Mouse (Mus musculus) embryonic facial prominence, embryonic 15.5 days (tissue): ENCODE data around the gene Rars2. TPM values are rescaled to one million over a fixed set of nuclear protein-coding genes. Genes with fewer than 3 reads are reported as not detected.
A peak's percentile ranks its signal among the peaks of the same experiment; 100 is the strongest.

ENCODE experiments used
- ATAC-seq: fragments of 200-750 bp; cut with Nextera tagmentation; 2 replicates; pipeline ENCODE4 v1.8.0; 2017; ENCODE audit warnings: low read depth, moderate TSS enrichment; ENCODE audit not compliant: insufficient number of reproducible peaks, low FRiP score, low TSS enrichment
- H3K27ac ChIP-seq: fragments of 300-500 bp; sonication (generic); replicated peaks from 2 replicates; pipeline ENCODE4 v1.5.1; 2015; ENCODE audit warnings: mild to moderate bottlenecking, inconsistent platforms
- H3K27me3 ChIP-seq: fragments of 300-500 bp; sonication (generic); 2 replicates; pipeline ENCODE4 v1.6.1; 2015; ENCODE audit warnings: inconsistent platforms
- H3K36me3 ChIP-seq: fragments of 300-500 bp; sonication (generic); 2 replicates; pipeline ENCODE4 v1.6.1; 2015; ENCODE audit warnings: mild to moderate bottlenecking, inconsistent platforms
- H3K4me1 ChIP-seq: fragments of 300-500 bp; sonication (generic); 2 replicates; pipeline ENCODE4 v1.6.1; 2015; ENCODE audit warnings: inconsistent platforms
- H3K4me2 ChIP-seq: fragments of 300-500 bp; sonication (generic); replicated peaks from 2 replicates; pipeline ENCODE4 v1.6.1; 2015; ENCODE audit warnings: mild to moderate bottlenecking, inconsistent platforms
- H3K4me3 ChIP-seq: fragments of 300-500 bp; sonication (generic); replicated peaks from 2 replicates; pipeline ENCODE4 v1.5.1; 2015; ENCODE audit warnings: mild to moderate bottlenecking, inconsistent platforms
- H3K9ac ChIP-seq: fragments of 300-500 bp; sonication (generic); 2 replicates; pipeline ENCODE4 v1.6.1; 2015; ENCODE audit warnings: inconsistent platforms
- H3K9me3 ChIP-seq: fragments of 300-500 bp; sonication (generic); replicated peaks from 2 replicates; pipeline ENCODE4 v1.6.1; 2016; ENCODE audit warnings: inconsistent platforms
- WGBS: fragments of 180-500 bp; shearing (Covaris S2); methylation state at CpG from one replicate; pipeline ENCODE4 v1.1.7; 2015; 5-methylcytosine and 5-hydroxymethylcytosine counted together
- polyA plus RNA-seq: library from polyadenylated mRNA; unstranded; fragments of >200 nt; fragmentation: Nextera tagmentation; extraction: Ambion mirVana; gene quantifications from 2 replicates; pipeline ENCODE4 v1.2.1, GENCODE M21; 2015

The Rars2 gene
- polyA plus RNA-seq, 1 experiment from 2014 or later = 60.7 TPM

DNA sequence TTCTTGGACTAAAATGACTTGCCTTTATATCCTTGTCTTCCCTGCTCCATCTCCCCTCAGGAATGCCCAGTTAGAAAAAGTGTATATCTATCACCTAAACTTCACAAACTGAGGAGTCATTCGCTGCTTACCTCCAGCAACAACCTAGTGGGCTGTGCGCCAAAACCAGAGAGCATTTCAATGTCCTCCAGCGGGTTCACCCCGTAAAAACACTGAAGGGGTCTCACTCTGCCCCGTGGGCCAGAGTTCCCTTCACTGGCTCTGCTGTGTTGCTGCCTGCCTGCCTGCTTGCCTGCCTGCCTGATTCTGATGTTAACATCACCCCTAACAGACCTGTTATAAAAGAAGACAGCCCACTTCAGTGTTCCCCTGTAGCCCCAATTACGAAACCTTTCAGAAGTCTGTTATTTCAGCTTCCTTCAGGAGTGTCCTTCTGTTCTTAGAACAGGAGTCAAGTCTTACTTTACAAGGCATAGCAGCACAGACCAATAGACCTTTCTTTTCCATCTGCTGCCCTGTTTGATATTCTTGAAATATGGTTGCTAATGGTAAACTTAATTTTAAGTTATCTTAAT lies 1.1 kb upstream of the Rars2 start:
- Histone ChIP-seq H3K9me3 (no peaks in the 10 kb centered on the region), H3K9ac (peak overlapping the region; percentile 92), H3K36me3 (peaks cover 11% of the 10 kb centered on the region; the same call in 1 of the 2 replicates), H3K4me2 (peak overlapping the region; percentile 81), H3K4me3 (peak overlapping the region; percentile 89), H3K27me3 (no peaks in the 10 kb centered on the region), H3K4me1 (peaks cover 25% of the 10 kb centered on the region), H3K27ac (peak overlapping the region; percentile 93; the same call in 1 of the 2 replicates)
- no peak for ATAC-seq
- 49% methylated on average over 6 of the region's 6 CpGs for WGBS

DNA sequence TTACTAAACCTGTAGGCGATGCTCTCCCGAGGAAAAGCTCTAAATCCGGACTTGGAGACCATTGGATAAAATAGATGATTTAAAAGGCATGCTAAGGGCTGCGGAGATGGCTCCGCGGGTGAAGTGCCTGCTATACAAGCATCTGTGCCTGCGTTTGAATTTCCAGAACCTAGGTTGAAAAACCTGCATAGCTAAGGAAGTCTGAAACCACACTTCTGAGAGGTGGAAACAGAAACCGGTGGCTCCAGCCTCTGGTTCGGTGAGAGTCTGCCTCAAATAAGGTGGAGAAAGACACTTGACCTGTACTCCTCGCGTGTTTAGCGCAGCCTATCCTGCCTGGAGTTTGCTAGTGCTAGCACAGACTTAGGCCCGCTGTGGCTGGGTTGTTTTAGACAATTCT lies 546 bp downstream of the Rars2 start:
- H3K27me3 ChIP-seq = no peaks in the 10 kb centered on the region
- no peaks in the 10 kb centered on the region for H3K36me3 ChIP-seq
- H3K4me1 ChIP-seq = peaks cover 25% of the 10 kb centered on the region
- H3K4me2 ChIP-seq = peak overlapping the region; percentile 81
- WGBS = 2% methylated on average over 13 of the region's 13 CpGs
- ATAC-seq = no peak
- H3K9me3 ChIP-seq = no peaks in the 10 kb centered on the region
- peak overlapping the region; percentile 93 for H3K27ac ChIP-seq
- peak overlapping the region; percentile 92 for H3K9ac ChIP-seq
- peak overlapping the region; percentile 89 for H3K4me3 ChIP-seq

DNA sequence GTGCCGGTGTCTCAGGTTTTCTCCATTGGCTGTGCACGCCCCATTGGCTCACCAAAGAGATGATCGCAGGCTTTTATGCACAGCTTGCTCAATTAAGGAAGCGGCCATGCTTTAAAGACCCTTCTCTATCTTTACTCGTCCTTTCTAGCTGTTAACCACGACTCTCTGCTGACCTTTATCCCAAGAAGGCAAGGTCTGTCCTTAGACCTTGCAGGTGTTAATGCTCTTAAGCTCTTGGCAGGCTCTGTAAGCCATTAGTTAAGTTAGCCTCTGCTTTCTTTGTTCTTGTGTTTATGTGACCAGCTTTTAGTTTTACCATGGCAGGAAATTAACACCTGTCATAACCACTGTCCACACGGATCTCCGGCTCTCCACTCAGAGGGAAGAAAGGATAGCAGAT lies 1.4 kb downstream of the Rars2 start:
- WGBS = 71% methylated on average over 8 of the region's 8 CpGs
- H3K36me3 ChIP-seq = no peaks in the 10 kb centered on the region
- H3K27ac ChIP-seq = no peak overlapping the region
- H3K9me3 ChIP-seq = no peaks in the 10 kb centered on the region
- H3K9ac ChIP-seq = no peak overlapping the region
- peak overlapping the region; percentile 89 for H3K4me3 ChIP-seq
- peak overlapping the region; percentile 81 for H3K4me2 ChIP-seq
- peaks cover 25% of the 10 kb centered on the region for H3K4me1 ChIP-seq
- no peaks in the 10 kb centered on the region for H3K27me3 ChIP-seq
- ATAC-seq = no peak

DNA sequence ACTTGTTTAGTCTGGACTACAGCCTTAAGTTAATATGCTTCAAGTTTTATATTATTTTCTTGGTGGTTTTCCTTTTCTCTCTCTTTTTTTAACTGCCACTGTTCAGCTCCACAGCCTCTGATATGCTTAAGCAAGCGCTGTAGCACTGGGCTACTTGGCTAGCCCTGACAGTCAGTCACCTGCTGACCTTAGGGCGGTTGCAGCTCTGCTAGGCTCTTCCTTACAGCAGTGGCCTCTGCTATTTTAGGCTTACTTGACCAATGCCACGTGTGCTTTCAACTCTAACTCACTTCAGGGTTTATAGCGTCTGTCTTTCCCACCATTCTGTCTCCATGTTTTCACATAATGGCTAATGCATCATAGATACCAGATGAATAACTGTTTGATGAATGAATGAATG lies 10.8 kb downstream of the Rars2 start:
- H3K27me3 ChIP-seq = no peaks in the 10 kb centered on the region
- ATAC-seq = no peak
- no peak overlapping the region for H3K27ac ChIP-seq
- H3K4me2 ChIP-seq = no peak overlapping the region
- peaks cover 26% of the 10 kb centered on the region; the same call in 1 of the 2 replicates for H3K36me3 ChIP-seq
- WGBS = 87% methylated on average over 4 of the region's 4 CpGs
- H3K9ac ChIP-seq = no peak overlapping the region
- no peaks in the 10 kb centered on the region for H3K4me1 ChIP-seq
- H3K4me3 ChIP-seq = no peak overlapping the region
- H3K9me3 ChIP-seq = no peaks in the 10 kb centered on the region

DNA sequence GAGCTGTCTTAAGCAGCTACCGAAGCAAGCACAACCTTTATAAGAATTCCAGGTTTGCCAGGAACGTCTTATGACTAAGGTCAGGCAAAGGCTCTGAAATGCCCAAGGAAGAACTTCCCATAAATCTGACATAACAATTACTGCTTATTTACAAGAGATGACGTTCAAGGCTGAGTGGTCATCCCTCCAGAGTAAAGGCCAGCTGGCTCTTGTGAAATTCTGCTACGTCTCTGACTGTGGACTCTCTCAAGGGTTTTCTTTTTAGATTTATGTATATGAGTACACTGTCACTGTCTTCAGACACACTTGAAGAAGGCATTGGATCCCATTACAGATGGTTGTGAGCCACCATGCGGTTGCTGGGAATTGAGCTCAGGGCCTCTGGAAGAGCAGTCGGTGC lies 11.6 kb downstream of the Rars2 start:
- H3K4me3 ChIP-seq = no peak overlapping the region
- no peaks in the 10 kb centered on the region for H3K4me1 ChIP-seq
- H3K9ac ChIP-seq = no peak overlapping the region
- 87% methylated on average over 6 of the region's 6 CpGs for WGBS
- no peak overlapping the region for H3K27ac ChIP-seq
- H3K4me2 ChIP-seq = no peak overlapping the region
- H3K9me3 ChIP-seq = no peaks in the 10 kb centered on the region
- peaks cover 28% of the 10 kb centered on the region for H3K36me3 ChIP-seq
- ATAC-seq = no peak
- no peaks in the 10 kb centered on the region for H3K27me3 ChIP-seq

GRCm38 (mm10) chr4:34629956-34630355 lies 15.2 kb downstream of the Rars2 start:
- no peak overlapping the region for H3K4me2 ChIP-seq
- no peak for ATAC-seq
- peaks cover 23% of the 10 kb centered on the region for H3K36me3 ChIP-seq

DNA sequence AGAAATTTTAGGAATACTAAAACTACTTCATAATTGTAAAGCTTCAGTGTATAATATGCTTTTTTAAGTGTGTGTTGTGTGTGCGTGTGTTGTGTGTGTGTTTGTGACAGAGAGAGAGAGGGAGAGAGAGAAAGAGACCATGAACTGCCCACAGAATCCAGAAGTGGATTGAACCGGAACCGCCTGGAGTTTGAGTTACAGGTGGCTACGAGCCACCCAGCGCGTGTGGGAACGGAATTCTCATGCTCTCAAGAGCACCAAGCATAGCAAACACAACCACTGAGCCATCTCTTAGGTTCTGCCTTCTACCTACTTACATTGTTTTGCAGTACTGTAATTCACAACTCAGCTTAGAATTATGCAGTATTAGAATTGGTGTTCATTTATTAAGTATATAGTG lies 19.4 kb downstream of the Rars2 start:
- Histone ChIP-seq H3K4me2 (no peak overlapping the region), H3K4me1 (no peaks in the 10 kb centered on the region), H3K27me3 (no peaks in the 10 kb centered on the region), H3K27ac (no peak overlapping the region), H3K9me3 (no peaks in the 10 kb centered on the region), H3K4me3 (no peak overlapping the region), H3K9ac (no peak overlapping the region), H3K36me3 (peaks cover 8% of the 10 kb centered on the region)
- ATAC-seq = no peak
- WGBS = 92% methylated on average over 7 of the region's 7 CpGs

More at GRCm38 (mm10) chr4:34629956-34630355, 15.2 kb downstream of the Rars2 start:
- Histone ChIP-seq H3K27me3 (no peaks in the 10 kb centered on the region), H3K4me1 (no peaks in the 10 kb centered on the region), H3K9ac (no peak overlapping the region), H3K27ac (no peak overlapping the region), H3K4me3 (no peak overlapping the region), H3K9me3 (no peaks in the 10 kb centered on the region)
- WGBS = 85% methylated on average over 1 of the region's 1 CpGs

- 78% methylated on average over 5 of the region's 5 CpGs for WGBS
- no peak overlapping the region for H3K4me2 ChIP-seq
- H3K9me3 ChIP-seq = no peaks in the 10 kb centered on the region
- ATAC-seq = no peak
- H3K4me1 ChIP-seq = no peaks in the 10 kb centered on the region
- H3K9ac ChIP-seq = no peak overlapping the region
- no peaks in the 10 kb centered on the region for H3K27me3 ChIP-seq
- H3K36me3 ChIP-seq = peaks cover 23% of the 10 kb centered on the region
- no peak overlapping the region for H3K27ac ChIP-seq
- no peak overlapping the region for H3K4me3 ChIP-seq
These were observed 21.3 kb downstream of the Rars2 start for GRCm38 (mm10) chr4:34636036-34636435.

GRCm38 (mm10) chr4:34637386-34637785 lies 22.6 kb downstream of the Rars2 start:
- Histone ChIP-seq H3K27me3 (no peaks in the 10 kb centered on the region), H3K9me3 (no peaks in the 10 kb centered on the region), H3K9ac (no peak overlapping the region), H3K36me3 (peaks cover 30% of the 10 kb centered on the region), H3K27ac (no peak overlapping the region), H3K4me1 (no peaks in the 10 kb centered on the region), H3K4me3 (no peak overlapping the region), H3K4me2 (no peak overlapping the region)
- ATAC-seq = no peak
- WGBS = 93% methylated on average over 7 of the region's 7 CpGs

DNA sequence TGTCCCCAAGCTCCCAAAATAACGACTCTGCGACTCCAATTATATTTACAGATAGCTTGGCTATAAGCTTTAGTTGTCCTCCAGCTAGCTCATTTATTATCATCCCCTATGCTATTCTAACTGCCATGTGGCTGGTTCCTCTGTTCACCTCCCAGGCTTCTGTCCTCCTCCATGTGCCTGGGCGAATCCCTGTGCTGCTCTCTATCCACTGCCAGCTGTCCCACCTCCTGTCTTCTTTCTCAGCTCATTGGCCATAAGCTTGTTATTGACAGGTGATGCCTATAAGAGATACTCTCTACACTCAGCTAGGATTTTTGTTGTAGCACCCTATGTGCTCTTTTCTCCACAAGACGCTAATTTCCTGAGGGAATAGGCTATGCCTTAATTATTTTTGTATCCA lies 23.1 kb downstream of the Rars2 start:
- H3K4me3 ChIP-seq = no peak overlapping the region
- no peaks in the 10 kb centered on the region for H3K9me3 ChIP-seq
- no peak for ATAC-seq
- H3K27ac ChIP-seq = no peak overlapping the region
- H3K9ac ChIP-seq = no peak overlapping the region
- no peaks in the 10 kb centered on the region for H3K4me1 ChIP-seq
- no peaks in the 10 kb centered on the region for H3K27me3 ChIP-seq
- H3K36me3 ChIP-seq = peaks cover 34% of the 10 kb centered on the region
- no peak overlapping the region for H3K4me2 ChIP-seq
- 83% methylated on average over 4 of the region's 4 CpGs for WGBS

- Histone ChIP-seq H3K4me2 (no peak overlapping the region), H3K9ac (no peak overlapping the region), H3K9me3 (no peaks in the 10 kb centered on the region), H3K27me3 (no peaks in the 10 kb centered on the region), H3K4me1 (no peaks in the 10 kb centered on the region), H3K36me3 (peaks cover 34% of the 10 kb centered on the region), H3K27ac (no peak overlapping the region), H3K4me3 (no peak overlapping the region)
- WGBS = 54% methylated on average over 5 of the region's 5 CpGs
- ATAC-seq = no peak
These were observed 25.1 kb downstream of the Rars2 start for GRCm38 (mm10) chr4:34639745-34640364.

- no peak overlapping the region for H3K4me3 ChIP-seq
- no peak overlapping the region for H3K4me2 ChIP-seq
- H3K9me3 ChIP-seq = no peaks in the 10 kb centered on the region
- WGBS = 94% methylated on average over 3 of the region's 3 CpGs
- H3K27me3 ChIP-seq = no peaks in the 10 kb centered on the region
- H3K36me3 ChIP-seq = peaks cover 34% of the 10 kb centered on the region
- H3K4me1 ChIP-seq = no peaks in the 10 kb centered on the region
- H3K9ac ChIP-seq = no peak overlapping the region
- no peak overlapping the region for H3K27ac ChIP-seq
- no peak for ATAC-seq
These were observed 26.0 kb downstream of the Rars2 start for GRCm38 (mm10) chr4:34640731-34641130.
